Mouse (Mus musculus): ENCODE results near the gene Tbck.

Gene Tbck

DNA sequence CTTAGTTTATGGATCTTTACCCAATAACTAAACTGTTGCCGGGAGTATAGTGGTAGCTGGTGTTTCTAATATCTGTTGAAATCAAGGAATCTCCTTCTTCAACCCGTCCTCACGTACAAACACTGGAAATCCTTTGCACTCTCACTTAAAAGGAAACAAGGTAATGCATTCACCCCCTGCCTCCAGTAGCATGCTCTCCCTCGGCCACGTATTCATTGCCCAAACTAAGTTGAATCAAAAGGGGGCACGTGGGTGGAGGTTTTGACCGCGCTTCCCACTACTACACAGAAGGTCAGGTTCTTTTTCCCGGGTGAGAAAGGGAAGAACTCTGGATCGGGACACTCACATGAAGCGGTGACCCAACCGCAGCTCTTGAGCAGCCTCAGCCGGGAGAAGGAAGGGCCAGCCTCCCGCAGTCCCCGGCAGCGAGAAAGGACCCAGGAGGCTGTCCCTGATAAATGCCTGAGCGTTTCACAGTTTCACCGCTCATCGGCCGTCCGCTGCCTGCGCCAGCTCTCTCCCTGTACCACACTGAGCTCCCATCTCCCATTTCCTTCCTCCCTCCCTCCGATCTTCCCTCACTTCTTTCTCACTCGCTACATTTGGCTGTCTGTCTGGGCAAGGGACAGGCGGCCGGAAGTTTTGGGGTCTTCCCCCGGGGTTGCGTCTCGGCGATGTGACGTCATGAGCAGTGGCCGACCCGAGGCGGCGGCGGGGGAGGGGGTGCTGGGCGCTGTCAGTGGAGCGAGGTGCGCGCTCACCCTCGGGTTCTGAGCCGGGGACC is at the start of gene Tbck:
Tbck (plus strand) TSS at position 698 of the 784 bp plus-strand sequence.
- DNase-seq (ENCODE audit: low read depth, low spot score): peak; percentile 90

GRCm38 (mm10) chr3:132637080-132637479 is 46.9 kb upstream of the Tbck start:
- no peak for DNase-seq (ENCODE audit: low read depth, low spot score)

- no peak for DNase-seq (ENCODE audit: low read depth, low spot score)
Observed at GRCm38 (mm10) chr3:132644071-132644470, 39.9 kb upstream of the Tbck start.

- DNase-seq (ENCODE audit: low read depth, low spot score): no peak
Observed at GRCm38 (mm10) chr3:132646814-132647213, 37.1 kb upstream of the Tbck start.

DNA sequence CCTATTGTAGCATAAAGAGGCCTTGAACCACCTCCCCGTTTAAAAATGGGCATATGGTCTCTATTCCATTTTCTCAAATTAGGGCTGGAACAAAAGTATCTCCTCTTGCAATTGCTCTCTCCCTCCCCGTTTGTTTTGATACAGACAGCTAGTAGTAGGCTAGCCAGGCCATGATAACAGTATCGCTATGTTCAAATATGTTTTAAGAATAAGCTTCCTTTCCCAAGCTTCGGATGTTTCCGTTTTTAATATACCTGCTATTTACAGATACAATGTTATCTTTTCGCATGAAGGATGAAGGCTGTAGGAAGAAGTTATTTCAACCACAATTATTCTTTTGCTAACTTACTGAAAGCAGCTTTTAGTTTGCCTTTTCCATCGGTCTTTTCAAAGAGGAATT is 34.6 kb upstream of the Tbck start:
- DNase-seq (ENCODE audit: low read depth, low spot score): no peak

- no peak for DNase-seq (ENCODE audit: low read depth, low spot score)
Observed at GRCm38 (mm10) chr3:132650191-132650590, 33.8 kb upstream of the Tbck start.

DNA sequence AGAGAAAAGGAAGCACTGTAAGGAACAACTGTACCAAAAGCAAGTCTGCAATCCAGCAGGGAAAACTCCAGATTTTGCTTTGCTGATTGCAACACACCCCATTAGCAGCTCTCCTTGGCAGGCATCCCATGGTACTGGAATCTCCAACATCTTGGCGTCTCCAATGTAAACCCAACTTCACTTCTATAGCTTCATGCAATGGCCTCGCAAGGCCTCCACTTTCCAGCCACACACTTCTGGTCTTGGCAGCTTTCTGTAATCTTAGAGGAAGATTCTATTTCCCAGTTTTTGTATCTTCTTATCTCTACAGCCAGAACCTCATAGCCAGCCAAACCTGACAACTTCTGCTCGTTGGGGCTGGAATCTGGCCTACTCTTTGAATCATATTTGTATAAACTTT is 32.2 kb upstream of the Tbck start:
- DNase-seq (ENCODE audit: low read depth, low spot score): no peak

DNA sequence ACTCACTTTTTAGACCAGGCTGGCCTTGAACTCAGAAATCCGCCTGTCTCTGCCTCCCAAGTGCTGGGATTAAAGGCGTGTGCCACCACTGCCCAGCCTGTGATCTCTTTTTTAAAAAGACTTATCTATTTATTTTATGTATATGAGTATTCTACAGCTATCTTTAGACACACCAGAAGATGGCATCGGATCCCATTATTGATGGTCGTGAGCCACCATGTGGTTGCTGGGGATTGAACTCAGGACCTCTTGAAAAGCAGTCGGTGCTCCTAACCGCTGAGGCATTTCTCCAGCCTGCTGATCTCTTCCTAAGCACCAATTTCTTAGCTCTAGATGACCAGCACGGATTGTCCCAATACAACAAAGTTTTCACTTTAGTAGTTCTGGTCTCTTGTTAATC is 30.0 kb upstream of the Tbck start:
- no peak for DNase-seq (ENCODE audit: low read depth, low spot score)

- no peak for DNase-seq (ENCODE audit: low read depth, low spot score)
Observed at GRCm38 (mm10) chr3:132655955-132656354, 28.0 kb upstream of the Tbck start.

- DNase-seq (ENCODE audit: low read depth, low spot score): no peak
Observed at GRCm38 (mm10) chr3:132677494-132677893, 6.5 kb upstream of the Tbck start.

GRCm38 (mm10) chr3:132684231-132684928 is 436 bp downstream of the Tbck start, which contains the start of gene Aimp1:
Gene Aimp1 (minus strand): TSS chr3:132684370.
- DNase-seq (ENCODE audit: low read depth, low spot score): no peak

DNA sequence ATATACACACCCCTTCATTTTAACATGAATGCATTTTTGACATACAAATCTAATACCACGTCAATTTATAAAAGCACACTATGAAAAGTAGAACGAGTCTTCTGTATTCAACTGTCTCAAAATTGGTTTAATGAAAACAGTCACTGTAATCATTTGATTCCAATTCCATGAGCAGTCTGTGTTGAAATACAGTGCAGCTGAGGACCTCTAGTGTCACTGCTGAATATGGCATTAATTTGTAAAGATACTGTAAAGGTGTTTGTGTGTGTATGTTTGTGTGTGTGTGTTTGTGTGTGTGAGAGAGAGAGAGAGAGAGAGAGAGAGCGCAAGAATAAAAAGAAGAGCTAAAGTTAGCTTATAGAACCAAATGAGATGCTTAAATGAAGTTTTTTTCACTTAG is 17.4 kb downstream of the Tbck start:
- DNase-seq (ENCODE audit: low read depth, low spot score): peak; percentile 21

GRCm38 (mm10) chr3:132704216-132704615 is 20.3 kb downstream of the Tbck start:
- DNase-seq (ENCODE audit: low read depth, low spot score): no peak

DNA sequence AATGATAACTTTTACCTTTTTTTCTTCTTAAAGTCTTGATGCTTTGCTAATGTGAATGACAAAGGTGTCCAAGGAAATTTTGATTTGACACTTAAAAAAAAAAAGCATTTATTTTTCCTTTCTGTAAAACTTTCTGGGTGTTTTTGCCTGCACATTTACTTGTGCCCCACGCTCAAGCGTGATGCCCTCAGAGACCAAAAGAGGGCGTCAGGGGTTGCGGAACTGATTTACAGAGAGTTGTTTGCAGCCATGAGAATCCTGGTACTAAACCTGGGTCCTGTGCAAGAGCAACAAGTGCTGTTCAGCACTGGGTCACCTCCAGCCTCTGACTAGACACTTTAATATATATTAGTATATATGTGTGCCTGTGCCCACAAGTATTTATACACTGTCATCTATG is 23.0 kb downstream of the Tbck start:
- peak; percentile 35 for DNase-seq (ENCODE audit: low read depth, low spot score)

GRCm38 (mm10) chr3:132713913-132714312 is 30.0 kb downstream of the Tbck start:
- DNase-seq (ENCODE audit: low read depth, low spot score): no peak

- DNase-seq (ENCODE audit: low read depth, low spot score): no peak
Observed at GRCm38 (mm10) chr3:132717316-132717715, 33.4 kb downstream of the Tbck start.

- DNase-seq (ENCODE audit: low read depth, low spot score): no peak
Observed at GRCm38 (mm10) chr3:132724326-132724725, 40.4 kb downstream of the Tbck start.

GRCm38 (mm10) chr3:132744287-132745146 is 60.6 kb downstream of the Tbck start:
- DNase-seq (ENCODE audit: low read depth, low spot score): no peak

DNA sequence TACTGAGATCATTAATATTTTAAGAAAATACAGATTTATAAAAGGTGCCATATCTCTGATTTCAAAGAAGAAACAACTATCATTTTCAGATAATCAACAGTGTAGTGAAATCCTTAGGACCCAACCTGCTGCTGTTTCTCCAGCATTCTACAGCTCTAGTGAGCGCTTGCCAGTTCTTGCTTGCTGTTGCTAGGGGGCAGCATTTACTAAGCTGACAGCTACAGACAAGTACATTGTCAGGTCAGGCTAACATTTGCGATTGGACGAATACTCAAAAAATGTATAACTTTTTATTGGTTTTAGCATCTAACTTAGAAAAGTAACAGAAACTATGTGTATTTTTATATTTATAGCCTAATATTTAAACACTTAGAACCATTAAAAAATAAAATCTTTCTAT is 63.1 kb downstream of the Tbck start:
- peak; percentile 64 for DNase-seq (ENCODE audit: low read depth, low spot score)

DNA sequence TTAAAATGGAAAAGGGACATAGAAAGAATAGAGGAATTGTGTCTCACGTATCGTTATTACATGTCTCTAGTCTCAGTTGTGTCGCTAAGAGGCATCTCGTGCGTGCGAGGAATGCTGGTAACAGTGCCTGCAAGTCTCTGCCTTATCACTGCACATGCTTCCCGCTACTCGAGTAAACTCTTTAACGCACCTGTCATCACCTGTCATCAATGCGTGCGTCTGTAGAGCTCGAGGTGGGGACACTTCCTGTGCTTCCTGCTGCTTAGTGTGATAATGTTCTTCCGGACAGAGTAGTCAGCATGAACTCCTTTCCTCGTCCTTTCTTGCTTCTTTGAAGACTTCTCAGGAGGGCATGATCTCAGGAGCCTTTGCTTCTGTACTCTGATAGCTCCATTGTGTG is 63.8 kb downstream of the Tbck start:
- no peak for DNase-seq (ENCODE audit: low read depth, low spot score)

- no peak for DNase-seq (ENCODE audit: low read depth, low spot score)
Observed at GRCm38 (mm10) chr3:132748750-132749149, 64.8 kb downstream of the Tbck start.

DNA sequence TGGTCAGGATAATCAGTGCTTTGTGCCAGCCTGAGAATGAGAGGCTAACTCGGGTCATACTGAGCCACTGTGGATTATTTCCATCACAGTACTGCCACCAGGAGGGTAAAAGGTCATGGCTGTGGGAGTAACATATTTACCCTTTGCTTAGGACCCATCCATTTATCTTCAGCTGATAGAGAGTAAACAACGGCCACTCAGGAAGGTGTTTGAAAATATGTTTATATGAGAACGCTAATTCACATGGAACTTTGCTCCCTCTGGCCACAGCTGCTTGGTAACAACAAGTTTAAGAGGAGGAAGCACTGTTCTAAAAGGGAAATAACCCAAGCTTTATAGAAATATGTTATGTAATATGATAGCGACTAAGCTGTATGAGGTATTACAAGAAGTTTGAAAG is 68.8 kb downstream of the Tbck start:
- no peak for DNase-seq (ENCODE audit: low read depth, low spot score)
